Mouse (Mus musculus) G1E (cell line): Measurements from ENCODE around the gene Esrrb.

Source experiments
- GATA1 ChIP-seq: IDR thresholded peaks from 2 replicates; pipeline ENCODE4 v1.6.1; 2012; ENCODE audit warnings: borderline replicate concordance, low read length, inconsistent platforms, mixed read lengths
- TAL1 ChIP-seq: conservative IDR thresholded peaks from 2 replicates; pipeline ENCODE4 v1.6.1; 2012; ENCODE audit warnings: low read depth, low read length, inconsistent platforms, mixed read lengths

- TF ChIP-seq GATA1 (no peak), TAL1 (no peak)
Measured at GRCm38 (mm10) chr12:86450848-86451247, 89.9 kb downstream of the Esrrb start.
